10 mouse cellular contexts compared by ENCODE assay signal in the genomic region with DNA sequence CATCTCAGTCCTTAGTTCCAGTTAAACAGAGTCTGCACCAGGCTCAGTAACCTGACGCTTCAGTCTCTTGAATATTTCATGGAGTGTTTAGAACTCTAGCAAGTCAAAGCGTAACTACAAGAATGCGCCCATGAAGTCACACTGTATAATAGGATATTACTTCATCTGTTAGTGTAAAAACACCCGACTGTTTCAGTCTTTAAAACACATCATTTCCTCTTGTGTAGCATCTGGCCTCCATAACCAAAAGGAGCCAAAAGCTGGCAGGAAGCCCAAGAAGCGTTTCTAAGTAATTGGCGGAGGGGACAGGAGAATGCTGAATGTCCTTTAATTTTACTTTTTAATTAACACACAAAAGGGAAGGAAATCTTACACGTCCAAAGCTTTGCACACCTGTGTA. TPM values are rescaled to one million over a fixed set of nuclear protein-coding genes. Genes with fewer than 3 reads are reported as not detected.
DNase-seq lines count a peak whose midpoint lies in the region; ATAC-seq lines count a peak whose summit lies in the region.
"Had no signal": no experiment of that assay in that cellular context is flagged by ENCODE, and none has a peak within 500 bp of the region (broad histone marks: within the 10 kb centered on the region; RNA-seq: fewer than 3 reads in every experiment).

No protein-coding gene starts in this region.

- DNase-seq in hindbrain, embryonic 11.5 days (ENCODE audit: low spot score) = no peak
- DNase-seq in brain, adult 2 months (ENCODE audit: low read depth, low spot score) = peak; percentile 18
- DNase-seq in hindbrain, embryonic 14.5 days (ENCODE audit: low spot score) = peak; percentile 57
- DNase-seq in lung, postnatal 14 days = peak; percentile 67
- DNase-seq in urinary bladder, postnatal 4 days (ENCODE audit: low spot score in 2 of 2) = no peak
- DNase-seq in ovary, postnatal 36 days (ENCODE audit: low spot score) = no peak
- no peak for DNase-seq in left cerebral cortex, adult 9 months (ENCODE audit: low spot score in 2 of 2)
- DNase-seq: thymus, postnatal 36 days had no signal

- no peak overlapping the region for H3K4me3 ChIP-seq in hindbrain, embryonic 12.5 days
- H3K4me3 ChIP-seq in hindbrain, embryonic 11.5 days (ENCODE audit: low read depth, low read length) = no peak overlapping the region
- no peak overlapping the region for H3K4me3 ChIP-seq in hindbrain, embryonic 14.5 days (replicated peaks; ENCODE audit: low read length)

- H3K36me3 ChIP-seq in hindbrain, embryonic 12.5 days = no peaks in the 10 kb centered on the region
- no peaks in the 10 kb centered on the region for H3K36me3 ChIP-seq in hindbrain, embryonic 11.5 days (ENCODE audit: control insufficient read depth, insufficient read depth, low read length)
- no peaks in the 10 kb centered on the region for H3K36me3 ChIP-seq in hindbrain, embryonic 14.5 days (replicated peaks; ENCODE audit: control insufficient read depth, insufficient read depth)

- WGBS in hindbrain, embryonic 12.5 days = 63% methylated on average over 7 of the region's 7 CpGs
- 76% methylated on average over 7 of the region's 7 CpGs for WGBS in hindbrain, embryonic 11.5 days
- WGBS in hindbrain, embryonic 14.5 days = 46% methylated on average over 7 of the region's 7 CpGs

- no peak overlapping the region for H3K4me2 ChIP-seq in hindbrain, embryonic 12.5 days (replicated peaks)
- H3K4me2 ChIP-seq in hindbrain, embryonic 11.5 days (replicated peaks; ENCODE audit: low read depth, low read length) = no peak overlapping the region
- 0 out of 2 replicates have a peak overlapping the region, but pooled peaks have one; percentile 5 for H3K4me2 ChIP-seq in hindbrain, embryonic 14.5 days (replicated peaks)
- H3K4me2 ChIP-seq: midbrain, embryonic 11.5 days had no signal

- peaks cover 25% of the 10 kb centered on the region for H3K4me1 ChIP-seq in hindbrain, embryonic 12.5 days
- H3K4me1 ChIP-seq in hindbrain, embryonic 11.5 days (replicated peaks; ENCODE audit: control insufficient read depth, insufficient read depth, low read length) = no peaks in the 10 kb centered on the region
- peaks cover 27% of the 10 kb centered on the region for H3K4me1 ChIP-seq in hindbrain, embryonic 14.5 days (replicated peaks; ENCODE audit: control insufficient read depth, insufficient read depth, low read length)

- no peaks in the 10 kb centered on the region for H3K9me3 ChIP-seq in hindbrain, embryonic 12.5 days (replicated peaks)
- no peaks in the 10 kb centered on the region for H3K9me3 ChIP-seq in hindbrain, embryonic 11.5 days (ENCODE audit: control insufficient read depth, low read length)
- H3K9me3 ChIP-seq in hindbrain, embryonic 14.5 days (ENCODE audit: control insufficient read depth, low read length) = no peaks in the 10 kb centered on the region

- no peak for ATAC-seq in hindbrain, embryonic 12.5 days (ENCODE audit: low FRiP score)
- no peak for ATAC-seq in hindbrain, embryonic 11.5 days (ENCODE audit: low FRiP score)
- no peak for ATAC-seq in hindbrain, embryonic 14.5 days (ENCODE audit: low FRiP score)

- H3K9ac ChIP-seq in hindbrain, embryonic 12.5 days = no peak overlapping the region
- H3K9ac ChIP-seq in hindbrain, embryonic 11.5 days (ENCODE audit: low read depth, low read length) = no peak overlapping the region
- no peak overlapping the region for H3K9ac ChIP-seq in hindbrain, embryonic 14.5 days

- H3K27ac ChIP-seq in hindbrain, embryonic 12.5 days = peak overlapping the region; percentile 12; the same call in 1 of the 2 replicates
- H3K27ac ChIP-seq in hindbrain, embryonic 11.5 days (ENCODE audit: low read depth, low read length) = no peak overlapping the region
- H3K27ac ChIP-seq in hindbrain, embryonic 14.5 days = no peak overlapping the region

- H3K27me3 ChIP-seq in hindbrain, embryonic 12.5 days = no peaks in the 10 kb centered on the region
- H3K27me3 ChIP-seq in hindbrain, embryonic 11.5 days (ENCODE audit: control insufficient read depth, insufficient read depth, low read length) = no peaks in the 10 kb centered on the region
- no peaks in the 10 kb centered on the region for H3K27me3 ChIP-seq in hindbrain, embryonic 14.5 days (ENCODE audit: control insufficient read depth, insufficient read depth, low read length)

RNA-seq across cellular contexts. Expression of a gene that starts 5.0 kb away (rescaled TPM):
- polyA plus RNA-seq in hindbrain, embryonic 12.5 days (2016; fragmentation: Nextera tagmentation; extraction: Ambion mirVana) = 19.0 and 19.7 TPM in 2 replicates
- polyA plus RNA-seq in hindbrain, embryonic 11.5 days (2014; fragmentation: Nextera tagmentation; extraction: Ambion mirVana) = 17.9 and 19.2 TPM in 2 replicates
- 19.6 and 23.1 TPM in 2 replicates for polyA plus RNA-seq in hindbrain, embryonic 14.5 days (2014; fragmentation: Nextera tagmentation; extraction: Ambion mirVana)

RNA-seq across cellular contexts. Expression of a gene that starts 5.2 kb away (rescaled TPM):
- polyA plus RNA-seq in hindbrain, embryonic 12.5 days (2016; fragmentation: Nextera tagmentation; extraction: Ambion mirVana) = 0.39 TPM in 1 of 2 replicates, not detected in the other
- 0.13 and 0.66 TPM in 2 replicates for polyA plus RNA-seq in hindbrain, embryonic 11.5 days (2014; fragmentation: Nextera tagmentation; extraction: Ambion mirVana)
- 0.31 and 0.37 TPM in 2 replicates for polyA plus RNA-seq in hindbrain, embryonic 14.5 days (2014; fragmentation: Nextera tagmentation; extraction: Ambion mirVana)

RNA-seq across cellular contexts. Expression of a gene that starts 57.2 kb away (rescaled TPM):
- 232 and 238 TPM in 2 replicates for polyA plus RNA-seq in hindbrain, embryonic 12.5 days (2016; fragmentation: Nextera tagmentation; extraction: Ambion mirVana)
- 266 and 279 TPM in 2 replicates for polyA plus RNA-seq in hindbrain, embryonic 11.5 days (2014; fragmentation: Nextera tagmentation; extraction: Ambion mirVana)
- polyA plus RNA-seq in hindbrain, embryonic 14.5 days (2014; fragmentation: Nextera tagmentation; extraction: Ambion mirVana) = 203 and 209 TPM in 2 replicates

RNA-seq across cellular contexts. Expression of a gene that starts 59.5 kb away (rescaled TPM):
- 29.2 and 29.8 TPM in 2 replicates for polyA plus RNA-seq in hindbrain, embryonic 12.5 days (2016; fragmentation: Nextera tagmentation; extraction: Ambion mirVana)
- 16.4 and 17.1 TPM in 2 replicates for polyA plus RNA-seq in hindbrain, embryonic 11.5 days (2014; fragmentation: Nextera tagmentation; extraction: Ambion mirVana)
- 16.6 and 17.9 TPM in 2 replicates for polyA plus RNA-seq in hindbrain, embryonic 14.5 days (2014; fragmentation: Nextera tagmentation; extraction: Ambion mirVana)

Comparison
In these comparisons a context has a peak if more than half of its experiments do, and no peak if none do; other contexts are left out.
1. DNase-seq: peak in brain, adult 2 months (single experiment), hindbrain, embryonic 14.5 days (single experiment) and lung, postnatal 14 days (single experiment); none in hindbrain, embryonic 11.5 days (single experiment), urinary bladder, postnatal 4 days (0 of 2), ovary, postnatal 36 days (single experiment) and left cerebral cortex, adult 9 months (0 of 2).